Mouse (Mus musculus): ENCODE measurements around the gene Wbp2. TPM values are rescaled to one million over a fixed set of nuclear protein-coding genes. Genes with fewer than 3 reads are reported as not detected.
A peak's percentile ranks its signal among the peaks of the same experiment; 100 is the strongest.

Wbp2 gene
- polyA plus RNA-seq, 1 experiment from 2014 or later: 153 TPM

- no peak overlapping the region for H3K4me2 ChIP-seq (ENCODE audit: low read depth, low read length)
- ATAC-seq (replicated peaks; ENCODE audit: extremely low read depth, insufficient read depth, low FRiP score): no peak
- H3K9ac ChIP-seq (ENCODE audit: low read length): no peak overlapping the region
- H3K4me1 ChIP-seq (ENCODE audit: control insufficient read depth, insufficient read depth, low read length): peaks cover 10% of the 10 kb centered on the region
- H3K27me3 ChIP-seq (ENCODE audit: control insufficient read depth, insufficient read depth, low read length): no peaks in the 10 kb centered on the region
- 87% methylated on average over 3 of the region's 3 CpGs for WGBS
- no peak overlapping the region for H3K27ac ChIP-seq (ENCODE audit: low read length)
- no peak overlapping the region for H3K4me3 ChIP-seq (ENCODE audit: low read length)
- peaks cover under 1% of the 10 kb centered on the region; the same call in 1 of the 2 replicates for H3K9me3 ChIP-seq (replicated peaks; ENCODE audit: control insufficient read depth, low read length)
- H3K36me3 ChIP-seq (ENCODE audit: control insufficient read depth, insufficient read depth): peaks cover 8% of the 10 kb centered on the region
These were observed 50.1 kb downstream of the Wbp2 start for GRCm38 (mm10) chr11:116036671-116037070.

DNA sequence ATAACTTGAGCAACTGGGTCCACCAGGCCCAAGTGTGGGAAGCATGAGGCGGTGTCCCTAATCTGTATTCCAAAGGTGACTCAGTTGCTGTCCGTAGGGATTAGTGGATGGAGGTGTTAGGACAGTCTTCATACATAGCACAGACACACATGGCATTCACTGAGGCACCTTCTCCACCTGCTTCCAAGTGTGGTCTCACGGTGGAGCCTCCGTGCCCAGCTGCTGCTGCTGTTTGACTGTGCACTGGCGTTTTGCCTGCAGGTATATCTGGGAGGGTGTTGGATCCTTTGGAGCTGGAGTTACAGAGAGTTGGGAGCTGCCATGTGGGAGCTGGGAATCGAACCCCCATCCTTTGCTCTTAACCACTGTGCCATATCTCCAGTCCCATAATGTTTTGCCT lies 52.2 kb downstream of the Wbp2 start:
- no peak overlapping the region for H3K4me3 ChIP-seq (ENCODE audit: low read length)
- H3K36me3 ChIP-seq (ENCODE audit: control insufficient read depth, insufficient read depth): peaks cover 2% of the 10 kb centered on the region; the same call in 1 of the 2 replicates
- H3K27me3 ChIP-seq (ENCODE audit: control insufficient read depth, insufficient read depth, low read length): no peaks in the 10 kb centered on the region
- no peak for ATAC-seq (replicated peaks; ENCODE audit: extremely low read depth, insufficient read depth, low FRiP score)
- peaks cover 15% of the 10 kb centered on the region for H3K4me1 ChIP-seq (ENCODE audit: control insufficient read depth, insufficient read depth, low read length)
- H3K9me3 ChIP-seq (replicated peaks; ENCODE audit: control insufficient read depth, low read length): no peaks in the 10 kb centered on the region
- H3K9ac ChIP-seq (ENCODE audit: low read length): no peak overlapping the region
- H3K27ac ChIP-seq (ENCODE audit: low read length): no peak overlapping the region
- no peak overlapping the region for H3K4me2 ChIP-seq (ENCODE audit: low read depth, low read length)
- 92% methylated on average over 6 of the region's 6 CpGs for WGBS

DNA sequence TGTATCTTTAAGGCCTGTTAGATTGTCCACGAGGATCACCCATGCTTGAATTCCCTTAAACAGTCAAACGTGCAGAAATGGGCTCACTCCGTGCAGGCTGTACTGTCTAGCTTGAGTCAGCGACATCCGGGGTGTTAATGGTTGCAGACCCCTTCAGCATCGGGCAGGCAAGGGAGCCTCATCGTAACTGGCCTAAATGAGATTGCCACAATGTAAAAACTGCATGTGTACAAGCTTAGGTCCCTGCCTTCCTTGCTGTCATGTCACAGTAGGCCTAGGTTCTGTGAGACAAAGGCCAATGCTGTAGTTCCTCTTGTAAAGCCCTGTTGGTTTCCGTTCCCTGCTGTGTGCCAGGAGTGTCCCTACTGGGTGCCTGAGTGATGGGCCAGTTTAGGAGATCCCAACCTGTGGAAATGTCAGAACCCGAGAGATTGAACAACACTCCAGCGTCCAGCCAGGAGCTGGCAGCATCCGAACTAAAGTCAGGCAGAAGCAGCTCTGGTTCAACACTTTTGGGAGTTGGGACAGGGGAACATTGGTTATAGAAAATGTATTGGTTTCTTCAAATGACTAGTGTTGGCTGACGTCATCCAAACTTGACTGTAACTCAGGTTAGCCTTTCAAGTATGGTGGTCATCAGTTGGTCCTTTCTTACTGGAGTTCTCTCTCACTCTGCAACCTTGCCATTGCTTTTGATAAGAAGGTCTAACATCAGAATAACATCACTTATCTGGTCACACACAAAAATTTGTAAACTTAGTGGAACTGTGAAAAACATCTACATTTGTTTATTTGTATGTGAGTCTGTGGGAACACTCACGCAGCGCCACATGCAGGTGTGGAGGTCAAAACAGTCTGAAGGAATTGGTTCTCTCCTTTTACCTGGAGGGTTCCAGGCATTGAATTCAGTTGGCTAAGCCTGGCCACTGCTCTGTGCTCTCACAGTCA lies 55.6 kb downstream of the Wbp2 start:
- WGBS: 24% methylated on average over 14 of the region's 14 CpGs
- no peaks in the 10 kb centered on the region for H3K27me3 ChIP-seq (ENCODE audit: control insufficient read depth, insufficient read depth, low read length)
- H3K4me1 ChIP-seq (ENCODE audit: control insufficient read depth, insufficient read depth, low read length): peaks cover 15% of the 10 kb centered on the region
- no peaks in the 10 kb centered on the region; the same call in 1 of the 2 replicates for H3K36me3 ChIP-seq (ENCODE audit: control insufficient read depth, insufficient read depth)
- peak overlapping the region; percentile 100 for H3K27ac ChIP-seq (ENCODE audit: low read length)
- H3K9me3 ChIP-seq (replicated peaks; ENCODE audit: control insufficient read depth, low read length): no peaks in the 10 kb centered on the region
- H3K4me3 ChIP-seq (ENCODE audit: low read length): peak overlapping the region; percentile 83
- 0 out of 2 replicates have a peak, but pooled peaks have one; percentile 1 for ATAC-seq (replicated peaks; ENCODE audit: extremely low read depth, insufficient read depth, low FRiP score)
- peak overlapping the region; percentile 85 for H3K4me2 ChIP-seq (ENCODE audit: low read depth, low read length)
- H3K9ac ChIP-seq (ENCODE audit: low read length): peak overlapping the region; percentile 97

DNA sequence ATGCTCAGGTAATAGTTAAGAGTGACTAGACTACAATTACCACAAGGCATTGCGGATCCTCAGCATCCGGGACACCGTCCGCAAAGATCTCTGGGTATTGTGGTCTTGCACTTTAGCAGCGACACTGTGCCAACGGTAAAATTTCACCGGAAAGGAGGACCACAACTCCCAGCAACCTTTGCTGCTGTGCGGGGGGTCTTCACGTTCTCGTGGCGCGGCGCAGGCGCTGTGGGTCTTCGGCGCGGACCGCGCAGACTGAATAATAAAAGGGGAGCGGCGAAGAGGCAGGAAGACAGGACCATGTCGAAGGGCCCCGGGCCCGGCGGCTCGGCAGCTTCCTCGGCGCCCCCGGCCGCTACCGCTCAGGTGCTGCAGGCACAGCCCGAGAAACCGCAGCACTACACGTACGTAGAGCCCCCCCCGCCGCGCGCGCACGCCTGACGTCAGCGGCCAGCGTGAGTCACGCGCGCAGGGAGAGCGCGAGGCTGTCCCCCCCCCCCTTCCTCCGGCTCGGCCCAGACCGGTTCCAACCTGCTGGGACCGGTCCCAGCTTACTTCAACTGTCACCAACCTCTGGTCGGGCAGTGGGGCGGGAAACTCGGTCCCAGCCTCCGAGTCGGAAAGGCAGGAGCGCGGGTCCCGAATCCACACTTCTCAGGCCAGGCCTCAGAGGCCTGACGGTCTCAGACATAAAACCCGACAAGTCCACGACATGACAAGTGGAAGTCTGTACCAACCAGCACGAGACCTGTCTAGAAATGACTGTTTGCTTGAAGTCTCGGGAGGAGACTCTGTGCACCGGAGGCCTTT lies 56.5 kb downstream of the Wbp2 start, which contains the start of gene Unk:
TSS of gene Unk (plus strand) at position 235 of the 810 bp plus-strand sequence.
- no peaks in the 10 kb centered on the region for H3K9me3 ChIP-seq (replicated peaks; ENCODE audit: control insufficient read depth, low read length)
- H3K27me3 ChIP-seq (ENCODE audit: control insufficient read depth, insufficient read depth, low read length): no peaks in the 10 kb centered on the region
- peak; percentile 93 for ATAC-seq (replicated peaks; ENCODE audit: extremely low read depth, insufficient read depth, low FRiP score)
- WGBS: under 1% methylated on average over 50 of the region's 67 CpGs
- H3K4me1 ChIP-seq (ENCODE audit: control insufficient read depth, insufficient read depth, low read length): peaks cover 15% of the 10 kb centered on the region
- peak within 1 kb of the TSS; percentile 97 for H3K9ac ChIP-seq (ENCODE audit: low read length)
- no peaks in the 10 kb centered on the region; the same call in 1 of the 2 replicates for H3K36me3 ChIP-seq (ENCODE audit: control insufficient read depth, insufficient read depth)
- peak within 1 kb of the TSS; percentile 100 for H3K27ac ChIP-seq (ENCODE audit: low read length)
- peak within 1 kb of the TSS; percentile 85 for H3K4me2 ChIP-seq (ENCODE audit: low read depth, low read length)
- peak within 1 kb of the TSS; percentile 83 for H3K4me3 ChIP-seq (ENCODE audit: low read length)

DNA sequence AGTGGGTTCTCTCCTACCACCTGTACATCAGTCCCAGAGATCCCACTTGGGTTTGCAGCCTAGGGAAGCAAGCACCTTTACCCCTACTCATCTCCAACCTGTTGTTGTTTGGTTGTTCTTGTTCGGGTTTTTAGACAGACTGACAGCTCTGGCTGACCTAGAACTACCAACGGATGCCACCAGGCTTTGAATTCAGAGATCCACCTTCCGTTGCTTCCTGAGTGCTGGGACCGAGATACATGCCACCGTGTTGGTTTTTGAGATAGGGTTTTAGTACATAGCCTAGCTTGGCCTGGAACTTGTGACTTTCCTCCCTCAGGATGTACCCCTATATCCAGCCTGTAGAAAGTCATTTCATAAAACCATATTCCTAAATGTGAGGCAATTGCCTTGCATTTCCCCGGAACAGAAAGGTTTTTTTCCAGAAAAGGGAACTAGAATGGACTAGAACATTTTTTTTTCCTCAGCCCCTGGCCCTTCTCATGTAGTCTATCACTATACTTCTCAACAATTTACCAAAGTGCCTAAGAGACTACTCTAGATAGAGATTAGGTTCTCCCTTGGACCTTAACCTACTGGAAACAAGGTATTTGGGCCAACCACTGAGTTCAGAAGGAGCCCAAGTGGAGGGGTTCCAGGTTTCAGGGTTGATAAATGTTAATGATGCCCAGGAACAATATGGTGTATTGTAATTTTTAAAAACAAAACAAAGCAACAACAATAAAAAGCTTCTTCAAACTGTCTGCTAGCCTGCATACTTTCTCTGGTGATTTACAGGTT lies 57.5 kb downstream of the Wbp2 start:
- ATAC-seq (replicated peaks; ENCODE audit: extremely low read depth, insufficient read depth, low FRiP score): no peak

More for the DNA sequence above, 57.5 kb downstream of the Wbp2 start:
- Histone ChIP-seq H3K9ac (ENCODE audit: low read length) (peak overlapping the region; percentile 74), H3K36me3 (ENCODE audit: control insufficient read depth, insufficient read depth) (no peaks in the 10 kb centered on the region), H3K4me2 (ENCODE audit: low read depth, low read length) (peak overlapping the region; percentile 85), H3K27ac (ENCODE audit: low read length) (peak overlapping the region; percentile 59), H3K4me1 (ENCODE audit: control insufficient read depth, insufficient read depth, low read length) (peaks cover 15% of the 10 kb centered on the region), H3K9me3 (replicated peaks; ENCODE audit: control insufficient read depth, low read length) (no peaks in the 10 kb centered on the region), H3K27me3 (ENCODE audit: control insufficient read depth, insufficient read depth, low read length) (no peaks in the 10 kb centered on the region), H3K4me3 (ENCODE audit: low read length) (peak overlapping the region; percentile 83)
- 75% methylated on average over 6 of the region's 6 CpGs for WGBS

Other genes with a start within 250 kb of the Wbp2 start
- 0.17 and 1.7 TPM in 2 replicates for gene Myo15b, start 228.6 kb downstream of the Wbp2 start, polyA plus RNA-seq (2015; fragmentation: Nextera tagmentation; extraction: Ambion mirVana)
- gene Smim5, start 187.0 kb downstream of the Wbp2 start, polyA plus RNA-seq (2015; fragmentation: Nextera tagmentation; extraction: Ambion mirVana): 68.4 and 82.9 TPM in 2 replicates
- gene Smim6, start 175.0 kb downstream of the Wbp2 start, polyA plus RNA-seq (2015; fragmentation: Nextera tagmentation; extraction: Ambion mirVana): 3.7 and 5.7 TPM in 2 replicates
- 20.2 and 23.5 TPM in 2 replicates for gene Sap30bp, start 153.7 kb downstream of the Wbp2 start, polyA plus RNA-seq (2015; fragmentation: Nextera tagmentation; extraction: Ambion mirVana)
- 13.2 and 13.6 TPM in 2 replicates for gene Recql5, start 153.5 kb downstream of the Wbp2 start, polyA plus RNA-seq (2015; fragmentation: Nextera tagmentation; extraction: Ambion mirVana)
- 2.7 and 4.4 TPM in 2 replicates for gene Itgb4, start 112.3 kb downstream of the Wbp2 start, polyA plus RNA-seq (2015; fragmentation: Nextera tagmentation; extraction: Ambion mirVana)
- gene Galk1, start 74.3 kb downstream of the Wbp2 start, polyA plus RNA-seq (2015; fragmentation: Nextera tagmentation; extraction: Ambion mirVana): 142 and 153 TPM in 2 replicates
- 661 and 709 TPM in 2 replicates for gene H3f3b, start 59.0 kb downstream of the Wbp2 start, polyA plus RNA-seq (2015; fragmentation: Nextera tagmentation; extraction: Ambion mirVana)
- 22.7 and 23.2 TPM in 2 replicates for gene Unk, start 56.7 kb downstream of the Wbp2 start, polyA plus RNA-seq (2015; fragmentation: Nextera tagmentation; extraction: Ambion mirVana)
- 3.2 and 5.9 TPM in 2 replicates for gene Unc13d, start 9.0 kb downstream of the Wbp2 start, polyA plus RNA-seq (2015; fragmentation: Nextera tagmentation; extraction: Ambion mirVana)
- 79.8 and 89.2 TPM in 2 replicates for gene Trim47, start 40.2 kb upstream of the Wbp2 start, polyA plus RNA-seq (2015; fragmentation: Nextera tagmentation; extraction: Ambion mirVana)
- 5.3 and 6.5 TPM in 2 replicates for gene Trim65, start 44.1 kb upstream of the Wbp2 start, polyA plus RNA-seq (2015; fragmentation: Nextera tagmentation; extraction: Ambion mirVana)
- gene Mrpl38, start 51.9 kb upstream of the Wbp2 start, polyA plus RNA-seq (2015; fragmentation: Nextera tagmentation; extraction: Ambion mirVana): 102 and 106 TPM in 2 replicates
- gene Fbf1, start 81.2 kb upstream of the Wbp2 start, polyA plus RNA-seq (2015; fragmentation: Nextera tagmentation; extraction: Ambion mirVana): 20.8 and 23.7 TPM in 2 replicates
- gene Ten1, start 111.9 kb upstream of the Wbp2 start, polyA plus RNA-seq (2015; fragmentation: Nextera tagmentation; extraction: Ambion mirVana): 76.0 and 84.5 TPM in 2 replicates
- gene Acox1, start 112.0 kb upstream of the Wbp2 start, polyA plus RNA-seq (2015; fragmentation: Nextera tagmentation; extraction: Ambion mirVana): 38.6 and 40.5 TPM in 2 replicates
- 1.2 TPM in 2 replicates for gene Evpl, start 151.1 kb upstream of the Wbp2 start, polyA plus RNA-seq (2015; fragmentation: Nextera tagmentation; extraction: Ambion mirVana)
- gene Srp68, start 187.2 kb upstream of the Wbp2 start, polyA plus RNA-seq (2015; fragmentation: Nextera tagmentation; extraction: Ambion mirVana): 65.9 and 72.3 TPM in 2 replicates
- gene Galr2, start 193.9 kb upstream of the Wbp2 start, polyA plus RNA-seq (2015; fragmentation: Nextera tagmentation; extraction: Ambion mirVana): 0.11 and 0.20 TPM in 2 replicates
- gene Exoc7, start 220.2 kb upstream of the Wbp2 start, polyA plus RNA-seq (2015; fragmentation: Nextera tagmentation; extraction: Ambion mirVana): 50.2 and 54.6 TPM in 2 replicates
- gene Foxj1, start 248.4 kb upstream of the Wbp2 start, polyA plus RNA-seq (2015; fragmentation: Nextera tagmentation; extraction: Ambion mirVana): 2.0 and 4.3 TPM in 2 replicates

Measured in heart, embryonic 16.5 days (tissue).